Mouse (Mus musculus): ENCODE data around the gene Tmem52.
"Not testable (repeated sequence)": the region's sequence is repeated elsewhere in the genome, so short reads cannot be mapped to it uniquely, and the experiment has no call there.

Gene Tmem52

GRCm38 (mm10) chr4:155468952-155469351, at the start of gene Tmem52:
Gene Tmem52 (plus strand): TSS chr4:155469114.
- in situ Hi-C loops (cut with MboI) = no loop called here

GRCm38 (mm10) chr4:155420137-155420536, 48.8 kb upstream of the Tmem52 start:
- in situ Hi-C loops (cut with MboI) = no loop called here

- in situ Hi-C loops (cut with MboI) = not testable (repeated sequence)
These were observed 47.2 kb upstream of the Tmem52 start for GRCm38 (mm10) chr4:155421412-155422370.

GRCm38 (mm10) chr4:155423988-155424387, 44.9 kb upstream of the Tmem52 start:
- in situ Hi-C loops (cut with MboI) = no loop called here

- in situ Hi-C loops (cut with MboI) = no loop called here
These were observed 42.6 kb upstream of the Tmem52 start for GRCm38 (mm10) chr4:155426272-155426671.

- in situ Hi-C loops (cut with MboI) = no loop called here
These were observed 40.5 kb upstream of the Tmem52 start for GRCm38 (mm10) chr4:155428442-155428841.

- in situ Hi-C loops (cut with MboI) = no loop called here
These were observed 39.7 kb upstream of the Tmem52 start for GRCm38 (mm10) chr4:155429202-155429601.

GRCm38 (mm10) chr4:155432358-155432757, 36.6 kb upstream of the Tmem52 start:
- in situ Hi-C loops (cut with MboI) = no loop called here

GRCm38 (mm10) chr4:155433993-155434392, 34.9 kb upstream of the Tmem52 start:
- in situ Hi-C loops (cut with MboI) = no loop called here

GRCm38 (mm10) chr4:155442808-155443207, 26.1 kb upstream of the Tmem52 start:
- in situ Hi-C loops (cut with MboI) = no loop called here

- in situ Hi-C loops (cut with MboI) = no loop called here
These were observed 17.3 kb upstream of the Tmem52 start for GRCm38 (mm10) chr4:155451597-155451996.

- in situ Hi-C loops (cut with MboI) = no loop called here
These were observed 10.3 kb upstream of the Tmem52 start for GRCm38 (mm10) chr4:155458575-155458974.

- in situ Hi-C loops (cut with MboI) = no loop called here
These were observed 5.9 kb upstream of the Tmem52 start for GRCm38 (mm10) chr4:155463050-155463449.

GRCm38 (mm10) chr4:155463611-155464010, 5.3 kb upstream of the Tmem52 start:
- in situ Hi-C loops (cut with MboI) = no loop called here

GRCm38 (mm10) chr4:155464061-155464460, 4.9 kb upstream of the Tmem52 start:
- in situ Hi-C loops (cut with MboI) = no loop called here

GRCm38 (mm10) chr4:155465607-155466006, 3.3 kb upstream of the Tmem52 start:
- in situ Hi-C loops (cut with MboI) = no loop called here

GRCm38 (mm10) chr4:155466080-155466479, 2.8 kb upstream of the Tmem52 start:
- in situ Hi-C loops (cut with MboI) = no loop called here

- in situ Hi-C loops (cut with MboI) = no loop called here
These were observed 1.5 kb upstream of the Tmem52 start for GRCm38 (mm10) chr4:155467237-155468010.

- in situ Hi-C loops (cut with MboI) = no loop called here
These were observed 812 bp downstream of the Tmem52 start for GRCm38 (mm10) chr4:155469590-155470262.

GRCm38 (mm10) chr4:155470263-155470953, 1.5 kb downstream of the Tmem52 start:
- in situ Hi-C loops (cut with MboI) = no loop called here

GRCm38 (mm10) chr4:155470997-155471396, 2.1 kb downstream of the Tmem52 start:
- in situ Hi-C loops (cut with MboI) = no loop called here

- in situ Hi-C loops (cut with MboI) = no loop called here
These were observed 2.5 kb downstream of the Tmem52 start for GRCm38 (mm10) chr4:155471406-155471805.
